27 mouse cellular contexts compared by ENCODE assay signal in genomic region chr2:166973153-166973552, GRCm38 (mm10). TPM values are rescaled to one million over a fixed set of nuclear protein-coding genes. Genes with fewer than 3 reads are reported as not detected.
DNase-seq lines count a peak whose midpoint lies in the region; ATAC-seq and TF ChIP-seq lines count a peak whose summit lies in the region.
"Had no signal": no experiment of that assay in that cellular context is flagged by ENCODE, and none has a peak within 500 bp of the region (broad histone marks: within the 10 kb centered on the region; RNA-seq: fewer than 3 reads in every experiment).

No protein-coding gene starts in this region.

- H3K27me3 ChIP-seq in heart, postnatal 0 days (ENCODE audit: control insufficient read depth, insufficient read depth, low read length) = no peaks in the 10 kb centered on the region
- no peaks in the 10 kb centered on the region for H3K27me3 ChIP-seq in myocyte (ENCODE audit: control insufficient read depth, insufficient read depth, insufficient read length)
- H3K27me3 ChIP-seq in forebrain, postnatal 0 days (ENCODE audit: insufficient read depth, low read length) = no peaks in the 10 kb centered on the region
- H3K27me3 ChIP-seq: forebrain, embryonic 12.5 days; heart, embryonic 12.5 days; hindbrain, embryonic 13.5 days; liver, embryonic 15.5 days had no signal

- H3K9me3 ChIP-seq in heart, postnatal 0 days (replicated peaks; ENCODE audit: control insufficient read depth, low read length) = no peaks in the 10 kb centered on the region
- no peaks in the 10 kb centered on the region for H3K9me3 ChIP-seq in forebrain, postnatal 0 days (ENCODE audit: low read length)
- H3K9me3 ChIP-seq: forebrain, embryonic 12.5 days; G1E; heart, embryonic 12.5 days; hindbrain, embryonic 13.5 days; liver, embryonic 15.5 days had no signal

- no peak overlapping the region for H3K4me2 ChIP-seq in heart, postnatal 0 days (ENCODE audit: low read depth, low read length)
- peak overlapping the region; percentile 20 for H3K4me2 ChIP-seq in myocyte (ENCODE audit: low read depth)
- no peak overlapping the region for H3K4me2 ChIP-seq in forebrain, postnatal 0 days (ENCODE audit: low read depth)
- H3K4me2 ChIP-seq: forebrain, embryonic 12.5 days; heart, embryonic 12.5 days; hindbrain, embryonic 13.5 days; liver, embryonic 15.5 days; lung, embryonic 14.5 days had no signal

- no peak overlapping the region for H3K4me3 ChIP-seq in heart, postnatal 0 days (ENCODE audit: low read depth, low read length)
- H3K4me3 ChIP-seq in myocyte = no peak overlapping the region
- H3K4me3 ChIP-seq in forebrain, postnatal 0 days (ENCODE audit: low read depth, low read length) = no peak overlapping the region
- H3K4me3 ChIP-seq: forebrain, embryonic 12.5 days; heart, adult 2 months; heart, embryonic 12.5 days; hindbrain, embryonic 13.5 days; liver, embryonic 15.5 days had no signal

- no peak for TF ChIP-seq POLR2A in myocyte (IDR thresholded peaks at IDR 0.05; ENCODE audit: insufficient read length, low read depth)

- H3K4me1 ChIP-seq in heart, postnatal 0 days (ENCODE audit: control insufficient read depth, insufficient read depth) = peaks cover 23% of the 10 kb centered on the region
- H3K4me1 ChIP-seq in forebrain, postnatal 0 days (ENCODE audit: insufficient read depth) = no peaks in the 10 kb centered on the region

- H3K27ac ChIP-seq in heart, postnatal 0 days (ENCODE audit: low read depth) = peak overlapping the region; percentile 6; the same call in 1 of the 2 replicates
- H3K27ac ChIP-seq in forebrain, postnatal 0 days (ENCODE audit: low read depth, low read length) = no peak overlapping the region
- H3K27ac ChIP-seq: forebrain, embryonic 12.5 days; heart, adult 2 months; hindbrain, embryonic 13.5 days had no signal

- no peak for ATAC-seq in heart, postnatal 0 days (ENCODE audit: insufficient read depth, low read depth)
- no peak for ATAC-seq in forebrain, postnatal 0 days
- ATAC-seq: intestine, embryonic 16.5 days had no signal

- 65% methylated on average over 1 of the region's 1 CpGs for WGBS in heart, postnatal 0 days
- 65% methylated on average over 1 of the region's 1 CpGs for WGBS in forebrain, postnatal 0 days

- no peaks in the 10 kb centered on the region for H3K36me3 ChIP-seq in heart, postnatal 0 days (replicated peaks; ENCODE audit: control insufficient read depth, insufficient read depth, low read length)
- no peaks in the 10 kb centered on the region for H3K36me3 ChIP-seq in myocyte (ENCODE audit: control insufficient read depth, insufficient read depth)
- H3K36me3 ChIP-seq in forebrain, postnatal 0 days (ENCODE audit: insufficient read depth) = no peaks in the 10 kb centered on the region
- H3K36me3 ChIP-seq: forebrain, embryonic 12.5 days; heart, embryonic 12.5 days; hindbrain, embryonic 13.5 days; liver, embryonic 15.5 days had no signal

- no peak for TF ChIP-seq CTCF in heart, postnatal 0 days (IDR thresholded peaks at IDR 0.05; ENCODE audit: low read depth)
- no peak for TF ChIP-seq CTCF in forebrain, postnatal 0 days (IDR thresholded peaks at IDR 0.05; ENCODE audit: low read depth)

- peaks cover 98% of the 10 kb centered on the region for H3K79me2 ChIP-seq in myocyte (ENCODE audit: control insufficient read depth, insufficient read depth)

- no peak for TF ChIP-seq EP300 in heart, postnatal 0 days (IDR thresholded peaks at IDR 0.05; ENCODE audit: low read depth)

- H3K9ac ChIP-seq in heart, postnatal 0 days (replicated peaks; ENCODE audit: low read depth, low read length) = no peak overlapping the region
- H3K9ac ChIP-seq in forebrain, postnatal 0 days = no peak overlapping the region
- H3K9ac ChIP-seq: forebrain, embryonic 12.5 days; heart, embryonic 12.5 days; hindbrain, embryonic 13.5 days; liver, embryonic 15.5 days; lung, embryonic 14.5 days had no signal

- no peak overlapping the region for H3ac ChIP-seq in myocyte (ENCODE audit: control insufficient read depth, insufficient read length)

- DNase-seq in heart, postnatal 0 days (ENCODE audit: low spot score) = no peak
- no peak for DNase-seq in heart, postnatal 10 days
- DNase-seq in A20 (ENCODE audit: low read depth, low spot score) (peak; percentile 62), NIH3T3 (ENCODE audit: low read depth) (peak; percentile 67)
- no peak for DNase-seq in spleen, postnatal 4 days (ENCODE audit: low spot score in 2 of 2)
- no peak for DNase-seq in forebrain, postnatal 0 days
- DNase-seq: adrenal gland, postnatal 36 days; B cell, adult 2 months; cerebellum, adult 2 months; cerebellum, postnatal 14 days; heart, adult 2 months; kidney, adult 8-10 months; kidney, postnatal 14 days; liver; lung, embryonic 14.5 days; midbrain, embryonic 14.5 days; right cerebral cortex, postnatal 25 days; spleen, adult 18-20 months; thymus, adult 2 months; thymus, postnatal 36 days had no signal

- intact Hi-C loops in heart, postnatal 10 days (cut with DNase I) = no loop called here

TF ChIP-seq in myocyte, 11 proteins besides CTCF, POLR2A, EP300 and RAD21:
- TF ChIP-seq MAX (IDR thresholded peaks at IDR 0.05; ENCODE audit: low read depth) (no peak), TCF12 (IDR thresholded peaks at IDR 0.05; ENCODE audit: insufficient read depth, poor library complexity, severe bottlenecking) (no peak), MYOG (IDR thresholded peaks at IDR 0.05; ENCODE audit: control insufficient read depth in 1 of 3, insufficient read depth in 1 of 3, insufficient read length in 2 of 3, low read depth in 2 of 3) (no peak), E2F4 (IDR thresholded peaks at IDR 0.05; ENCODE audit: insufficient read depth) (no peak), TCF3 (IDR thresholded peaks at IDR 0.05; ENCODE audit: insufficient read length, low read depth) (no peak), POLR2AphosphoS2 (IDR thresholded peaks at IDR 0.05; ENCODE audit: insufficient read length, low read depth) (no peak), CEBPB (IDR thresholded peaks at IDR 0.05; ENCODE audit: insufficient read depth, poor library complexity, severe bottlenecking) (no peak), REST (IDR thresholded peaks at IDR 0.05; ENCODE audit: insufficient read depth, insufficient read length) (no peak), SRF (IDR thresholded peaks at IDR 0.05; ENCODE audit: control insufficient read depth, insufficient read length, low read depth) (no peak), USF1 (IDR thresholded peaks at IDR 0.05; ENCODE audit: low read depth) (no peak), MYOD1 (IDR thresholded peaks at IDR 0.05; ENCODE audit: control insufficient read depth in 1 of 3, insufficient read length in 2 of 3, low read depth in 2 of 3) (no peak)

RNA-seq across cellular contexts. Expression of gene Stau1, which starts 22.9 kb away (rescaled TPM):
- 9.5 and 23.9 TPM in 2 replicates for total RNA-seq in heart, postnatal 0 days (2014; rRNA removed; ENCODE audit: low replicate concordance)
- polyA plus RNA-seq in heart, postnatal 0 days (2015; fragmentation: Nextera tagmentation; extraction: Ambion mirVana) = 41.7 and 42.5 TPM in 2 replicates
- total RNA-seq in heart, postnatal 10 days (2021) = 10 to 100 TPM; 54.2 TPM
- polyA plus RNA-seq in myocyte (2012; fragmentation: generic; extraction: Trizol) = 65.4 TPM
- 29.7 and 39.6 TPM in 2 replicates for total RNA-seq in forebrain, postnatal 0 days (2014; rRNA removed)
- polyA plus RNA-seq in forebrain, postnatal 0 days (2015; fragmentation: Nextera tagmentation; extraction: Ambion mirVana) = 75.2 and 97.3 TPM in 2 replicates

RNA-seq across cellular contexts. Expression of gene Ddx27, which starts 41.8 kb away (rescaled TPM):
- 11.1 and 13.9 TPM in 2 replicates for total RNA-seq in heart, postnatal 0 days (2014; rRNA removed; ENCODE audit: low replicate concordance)
- polyA plus RNA-seq in heart, postnatal 0 days (2015; fragmentation: Nextera tagmentation; extraction: Ambion mirVana) = 17.2 and 17.3 TPM in 2 replicates
- 10 to 100 TPM; 17.5 to 18.3 TPM for total RNA-seq in heart, postnatal 10 days (2021)
- polyA plus RNA-seq in myocyte (2012; fragmentation: generic; extraction: Trizol) = 46.9 TPM
- total RNA-seq in forebrain, postnatal 0 days (2014; rRNA removed) = 37.9 and 42.5 TPM in 2 replicates
- polyA plus RNA-seq in forebrain, postnatal 0 days (2015; fragmentation: Nextera tagmentation; extraction: Ambion mirVana) = 28.4 and 36.9 TPM in 2 replicates

Comparison
In these comparisons a context has a peak if more than half of its experiments do, and no peak if none do; other contexts are left out.
1. DNase-seq: peak in A20 (single experiment) and NIH3T3 (single experiment); none in heart, postnatal 0 days (single experiment), heart, postnatal 10 days (0 of 2), spleen, postnatal 4 days (0 of 2) and forebrain, postnatal 0 days (single experiment).